Mouse (Mus musculus): ENCODE measurements around the gene Clcf1.

DNA sequence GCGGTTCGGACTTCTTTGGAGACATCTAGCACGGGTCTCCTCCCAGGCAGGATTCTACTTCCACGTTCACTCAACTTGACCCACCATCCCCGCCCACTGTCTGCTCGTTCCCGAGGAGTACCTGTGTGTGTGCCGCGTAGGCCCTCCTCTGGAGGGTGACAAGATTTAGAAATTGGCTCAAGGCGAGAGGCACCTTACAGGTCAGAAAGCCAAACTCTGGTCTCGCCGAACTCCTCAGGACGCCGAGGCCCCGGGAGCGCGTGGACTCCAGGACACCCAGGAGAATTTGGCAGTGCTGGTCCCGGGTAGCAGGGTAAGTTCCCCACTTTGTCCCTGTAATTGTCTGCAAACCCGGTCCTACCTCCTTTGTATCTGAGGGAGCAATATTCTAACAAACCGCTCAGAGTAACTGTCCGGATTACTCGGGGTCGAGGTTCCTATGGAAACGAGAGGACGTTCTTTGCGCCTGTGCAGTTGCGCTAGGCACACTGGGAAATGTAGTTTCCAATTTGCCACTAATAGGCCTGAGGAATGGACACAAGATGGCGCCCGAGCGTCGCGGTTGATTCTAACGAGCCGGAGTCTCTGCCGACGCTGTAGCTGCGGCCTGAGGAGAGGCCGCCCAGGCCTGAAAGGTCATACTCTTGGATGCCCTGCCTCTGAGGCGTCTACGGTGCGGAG, 43.3 kb downstream of the Clcf1 start:
- peak; percentile 85 for TF ChIP-seq CTCF (IDR thresholded peaks at IDR 0.05; ENCODE audit: insufficient read depth, low read length)
- TF ChIP-seq POLR2A (IDR thresholded peaks at IDR 0.05; ENCODE audit: borderline replicate concordance, extremely low read depth, low read depth, low read length) = no peak

Measured in lung, adult 2 months (tissue).